Mouse (Mus musculus) ZHBTc4 (cell line): Measurements from ENCODE around the gene Gm904.
"Not testable (repeated sequence)": the region's sequence is repeated elsewhere in the genome, so short reads cannot be mapped to it uniquely, and the experiment has no call there.

Experiments used
- DNase-seq: peaks from one replicate; pipeline ENCODE4 v3.0.0-alpha.2; 2011; ENCODE audit warnings: low read depth, low spot score

The Gm904 gene

GRCm38 (mm10) chr13:50642928-50643327 lies at the start of gene Gm904:
TSS of gene Gm904 (plus strand) at chr13:50643228.
- not testable (repeated sequence) for DNase-seq

- DNase-seq: not testable (repeated sequence)
These were observed 5.7 kb downstream of the Gm904 start for GRCm38 (mm10) chr13:50648771-50649170.
